Mouse (Mus musculus): Measurements from ENCODE around the gene Fcrls. TPM values are rescaled to one million over a fixed set of nuclear protein-coding genes. Genes with fewer than 3 reads are reported as not detected.

The Fcrls gene
- polyA plus RNA-seq (2011; ENCODE audit: insufficient read depth, insufficient read length, low replicate concordance, missing spikeins) = not detected in 2 replicates

- no peak within 1 kb of the TSS for H3K4me3 ChIP-seq (replicated peaks; ENCODE audit: control insufficient read depth, low read depth, low read length)
- H3K27ac ChIP-seq (ENCODE audit: control insufficient read depth, insufficient read depth, low read depth, low read length, poor library complexity) = no peak within 1 kb of the TSS
- TF ChIP-seq CTCF (IDR thresholded peaks at IDR 0.05; ENCODE audit: control insufficient read depth, insufficient read depth, low read length) = no peak
- TF ChIP-seq POLR2A (IDR thresholded peaks at IDR 0.05; ENCODE audit: borderline replicate concordance, control insufficient read depth, low read depth, low read length) = no peak
- H3K4me1 ChIP-seq (ENCODE audit: control insufficient read depth, insufficient read depth, low read length) = peaks cover 3% of the 10 kb centered on the region; the same call in 1 of the 2 replicates
- WGBS = 6% methylated on average over 7 of the region's 7 CpGs
Observed at GRCm38 (mm10) chr3:87263436-87263835, at the start of gene Fcrls. Fcrls (minus strand) TSS chr3:87263738.

GRCm38 (mm10) chr3:87309922-87310321, 46.4 kb upstream of the Fcrls start:
- no peaks in the 10 kb centered on the region for H3K4me1 ChIP-seq (ENCODE audit: control insufficient read depth, insufficient read depth, low read length)
- TF ChIP-seq POLR2A (IDR thresholded peaks at IDR 0.05; ENCODE audit: borderline replicate concordance, control insufficient read depth, low read depth, low read length) (no peak), CTCF (IDR thresholded peaks at IDR 0.05; ENCODE audit: control insufficient read depth, insufficient read depth, low read length) (no peak)
- WGBS = 67% methylated on average over 2 of the region's 2 CpGs
- no peak overlapping the region for H3K27ac ChIP-seq (ENCODE audit: control insufficient read depth, insufficient read depth, low read depth, low read length, poor library complexity)
- H3K4me3 ChIP-seq (replicated peaks; ENCODE audit: control insufficient read depth, low read depth, low read length) = no peak overlapping the region

DNA sequence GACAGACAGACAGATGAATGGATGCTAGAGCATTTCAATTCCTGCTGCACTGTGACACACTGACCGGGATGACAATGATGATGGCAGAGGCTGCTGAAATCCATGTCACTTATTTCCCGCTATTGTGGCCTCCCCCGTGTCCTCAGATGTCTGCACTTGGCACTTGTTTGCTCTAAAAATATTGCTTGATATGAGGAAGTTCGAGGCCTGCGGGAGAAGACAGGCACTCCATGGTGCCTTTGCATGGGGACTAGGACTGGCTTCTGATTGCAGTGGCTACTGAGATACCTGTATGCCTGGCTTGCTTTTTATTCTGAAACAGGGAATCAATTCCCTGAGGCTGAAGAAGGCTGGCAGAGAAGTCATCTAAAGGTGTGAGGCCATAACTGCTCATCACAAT, 36.4 kb upstream of the Fcrls start:
- TF ChIP-seq CTCF (IDR thresholded peaks at IDR 0.05; ENCODE audit: control insufficient read depth, insufficient read depth, low read length) (no peak), POLR2A (IDR thresholded peaks at IDR 0.05; ENCODE audit: borderline replicate concordance, control insufficient read depth, low read depth, low read length) (no peak)
- H3K4me1 ChIP-seq (ENCODE audit: control insufficient read depth, insufficient read depth, low read length) = no peaks in the 10 kb centered on the region
- WGBS = 24% methylated on average over 5 of the region's 5 CpGs

DNA sequence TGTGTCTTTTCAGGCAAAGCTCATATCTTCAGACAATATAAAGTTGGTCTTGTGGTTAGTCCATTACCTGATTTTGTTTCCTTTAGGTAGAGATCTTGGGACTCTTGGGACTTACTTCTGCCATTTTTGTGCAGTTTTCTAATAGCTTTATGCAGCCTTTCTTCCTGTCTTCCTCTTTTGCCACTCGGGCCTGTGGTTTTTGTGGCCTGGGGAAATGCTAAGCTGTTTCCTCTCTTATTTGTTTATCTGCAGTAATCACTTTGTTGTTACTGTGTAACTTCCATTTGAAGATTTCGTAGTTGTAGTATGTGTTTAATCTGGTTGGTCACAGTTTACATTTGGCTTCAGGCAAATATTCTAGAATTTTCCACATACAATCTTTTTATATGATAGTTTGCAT, 10.8 kb upstream of the Fcrls start:
- H3K27ac ChIP-seq (ENCODE audit: control insufficient read depth, insufficient read depth, low read depth, low read length, poor library complexity) = no peak overlapping the region
- WGBS = 3% methylated on average over 2 of the region's 2 CpGs
- H3K4me1 ChIP-seq (ENCODE audit: control insufficient read depth, insufficient read depth, low read length) = peaks cover 1% of the 10 kb centered on the region; the same call in 1 of the 2 replicates
- TF ChIP-seq POLR2A (IDR thresholded peaks at IDR 0.05; ENCODE audit: borderline replicate concordance, control insufficient read depth, low read depth, low read length) (no peak), CTCF (IDR thresholded peaks at IDR 0.05; ENCODE audit: control insufficient read depth, insufficient read depth, low read length) (no peak)
- H3K4me3 ChIP-seq (replicated peaks; ENCODE audit: control insufficient read depth, low read depth, low read length) = no peak overlapping the region

More for the DNA sequence above, 36.4 kb upstream of the Fcrls start:
- H3K27ac ChIP-seq (ENCODE audit: control insufficient read depth, insufficient read depth, low read depth, low read length, poor library complexity) = no peak overlapping the region
- no peak overlapping the region for H3K4me3 ChIP-seq (replicated peaks; ENCODE audit: control insufficient read depth, low read depth, low read length)

DNA sequence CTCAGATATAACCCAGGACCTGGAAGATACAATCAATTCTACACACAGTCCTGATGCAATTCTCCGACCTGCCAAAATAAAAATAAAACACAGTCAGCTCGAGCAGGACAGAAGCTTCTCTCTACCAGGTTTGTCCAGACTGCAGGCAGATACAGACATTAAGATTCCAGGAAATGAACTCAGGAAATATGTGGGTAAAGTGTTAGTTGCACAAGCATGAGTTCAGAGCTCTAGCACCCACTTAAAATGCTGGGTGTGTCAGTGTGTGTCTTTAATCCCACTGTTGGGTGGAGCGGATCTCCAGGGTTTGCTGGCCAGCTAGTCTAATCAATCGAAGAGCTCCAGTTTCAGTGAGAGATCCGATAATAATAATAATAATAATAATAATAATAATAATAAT, 3.0 kb upstream of the Fcrls start:
- H3K27ac ChIP-seq (ENCODE audit: control insufficient read depth, insufficient read depth, low read depth, low read length, poor library complexity) = no peak overlapping the region
- TF ChIP-seq POLR2A (IDR thresholded peaks at IDR 0.05; ENCODE audit: borderline replicate concordance, control insufficient read depth, low read depth, low read length) = no peak
- TF ChIP-seq CTCF (IDR thresholded peaks at IDR 0.05; ENCODE audit: control insufficient read depth, insufficient read depth, low read length) = no peak
- H3K4me1 ChIP-seq (ENCODE audit: control insufficient read depth, insufficient read depth, low read length) = peaks cover 3% of the 10 kb centered on the region; the same call in 1 of the 2 replicates
- 22% methylated on average over 5 of the region's 5 CpGs for WGBS
- no peak overlapping the region for H3K4me3 ChIP-seq (replicated peaks; ENCODE audit: control insufficient read depth, low read depth, low read length)

- no peaks in the 10 kb centered on the region for H3K4me1 ChIP-seq (ENCODE audit: control insufficient read depth, insufficient read depth, low read length)
- no peak overlapping the region for H3K4me3 ChIP-seq (replicated peaks; ENCODE audit: control insufficient read depth, low read depth, low read length)
- 68% methylated on average over 10 of the region's 10 CpGs for WGBS
- H3K27ac ChIP-seq (ENCODE audit: control insufficient read depth, insufficient read depth, low read depth, low read length, poor library complexity) = no peak overlapping the region
- TF ChIP-seq POLR2A (IDR thresholded peaks at IDR 0.05; ENCODE audit: borderline replicate concordance, control insufficient read depth, low read depth, low read length) (no peak), CTCF (IDR thresholded peaks at IDR 0.05; ENCODE audit: control insufficient read depth, insufficient read depth, low read length) (no peak)
Observed at GRCm38 (mm10) chr3:87255239-87255638, 8.3 kb downstream of the Fcrls start.

- no peak for TF ChIP-seq CTCF (IDR thresholded peaks at IDR 0.05; ENCODE audit: control insufficient read depth, insufficient read depth, low read length)
- no peak for TF ChIP-seq POLR2A (IDR thresholded peaks at IDR 0.05; ENCODE audit: borderline replicate concordance, control insufficient read depth, low read depth, low read length)
- Histone ChIP-seq H3K4me3 (replicated peaks; ENCODE audit: control insufficient read depth, low read depth, low read length) (no peak overlapping the region), H3K4me1 (ENCODE audit: control insufficient read depth, insufficient read depth, low read length) (no peaks in the 10 kb centered on the region), H3K27ac (ENCODE audit: control insufficient read depth, insufficient read depth, low read depth, low read length, poor library complexity) (no peak overlapping the region)
- WGBS = 78% methylated on average over 6 of the region's 6 CpGs
Observed at GRCm38 (mm10) chr3:87249571-87249970, 14.0 kb downstream of the Fcrls start.

DNA sequence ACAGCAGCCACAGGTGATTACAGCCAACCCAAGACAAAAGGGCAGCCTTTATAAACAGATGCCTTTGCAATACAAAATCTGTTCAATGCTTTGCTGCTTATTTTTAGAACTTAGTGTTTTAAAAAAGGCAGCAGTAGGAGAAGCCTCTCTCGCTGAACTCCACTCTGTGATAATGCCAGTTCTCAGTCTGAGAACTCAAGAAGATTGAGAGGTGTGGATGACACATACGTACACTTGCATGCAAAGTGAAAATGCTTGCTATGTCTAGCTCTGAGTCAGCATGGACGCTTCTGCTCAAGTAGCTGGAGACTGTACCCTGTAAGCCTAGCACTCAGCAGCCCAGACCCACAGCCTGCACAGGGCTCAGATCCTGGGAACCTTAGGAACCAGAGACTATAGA, 16.2 kb downstream of the Fcrls start:
- H3K27ac ChIP-seq (ENCODE audit: control insufficient read depth, insufficient read depth, low read depth, low read length, poor library complexity) = no peak overlapping the region
- no peak overlapping the region for H3K4me3 ChIP-seq (replicated peaks; ENCODE audit: control insufficient read depth, low read depth, low read length)
- TF ChIP-seq POLR2A (IDR thresholded peaks at IDR 0.05; ENCODE audit: borderline replicate concordance, control insufficient read depth, low read depth, low read length) = no peak
- TF ChIP-seq CTCF (IDR thresholded peaks at IDR 0.05; ENCODE audit: control insufficient read depth, insufficient read depth, low read length) = no peak
- H3K4me1 ChIP-seq (ENCODE audit: control insufficient read depth, insufficient read depth, low read length) = no peaks in the 10 kb centered on the region
- 68% methylated on average over 3 of the region's 3 CpGs for WGBS

DNA sequence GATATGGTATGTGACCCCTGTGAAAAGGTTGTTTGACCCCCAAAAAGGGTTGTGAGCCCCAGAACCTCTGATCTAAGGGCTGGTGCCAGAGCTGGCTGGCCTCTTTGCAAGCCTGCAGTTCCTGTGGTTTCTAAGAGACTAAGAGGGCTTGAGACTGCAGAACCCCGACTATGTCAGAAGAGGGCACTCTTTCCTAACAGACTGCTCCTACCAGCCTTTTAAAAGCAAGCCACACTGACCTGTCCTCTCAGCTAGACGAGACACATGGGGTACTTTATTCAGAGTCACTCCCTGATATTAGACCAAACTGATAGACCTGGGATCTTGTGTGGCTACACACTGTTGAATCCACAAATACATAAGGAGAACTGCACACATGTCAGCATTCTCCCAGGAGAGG, 19.9 kb downstream of the Fcrls start:
- TF ChIP-seq CTCF (IDR thresholded peaks at IDR 0.05; ENCODE audit: control insufficient read depth, insufficient read depth, low read length) = peak; percentile 55
- no peak for TF ChIP-seq POLR2A (IDR thresholded peaks at IDR 0.05; ENCODE audit: borderline replicate concordance, control insufficient read depth, low read depth, low read length)
- H3K4me1 ChIP-seq (ENCODE audit: control insufficient read depth, insufficient read depth, low read length) = no peaks in the 10 kb centered on the region
- WGBS = 1% methylated on average over 2 of the region's 2 CpGs

More for the DNA sequence above, 19.9 kb downstream of the Fcrls start:
- Histone ChIP-seq H3K27ac (ENCODE audit: control insufficient read depth, insufficient read depth, low read depth, low read length, poor library complexity) (no peak overlapping the region), H3K4me3 (replicated peaks; ENCODE audit: control insufficient read depth, low read depth, low read length) (no peak overlapping the region)
